Mouse (Mus musculus) 416B (cell line): Measurements from ENCODE around the gene Chst11.

ENCODE experiments used
- DNase-seq: peaks from one replicate; pipeline ENCODE4 v3.0.0; 2011; ENCODE audit warnings: low read depth

The Chst11 gene

GRCm38 (mm10) chr10:83032559-83032958 lies 47.3 kb downstream of the Chst11 start:
- no peak for DNase-seq

GRCm38 (mm10) chr10:83036340-83037045 lies 51.2 kb downstream of the Chst11 start:
- DNase-seq = peak; percentile 45

GRCm38 (mm10) chr10:83038166-83038565 lies 52.9 kb downstream of the Chst11 start:
- peak; percentile 72 for DNase-seq

GRCm38 (mm10) chr10:83039414-83039813 lies 54.1 kb downstream of the Chst11 start:
- no peak for DNase-seq

- no peak for DNase-seq
These were observed 56.6 kb downstream of the Chst11 start for GRCm38 (mm10) chr10:83041875-83042274.

- DNase-seq = no peak
These were observed 57.5 kb downstream of the Chst11 start for GRCm38 (mm10) chr10:83042613-83043477.

GRCm38 (mm10) chr10:83043478-83044259 lies 58.4 kb downstream of the Chst11 start:
- DNase-seq = no peak

GRCm38 (mm10) chr10:83049174-83049780 lies 64.0 kb downstream of the Chst11 start:
- no peak for DNase-seq

- DNase-seq = no peak
These were observed 68.7 kb downstream of the Chst11 start for GRCm38 (mm10) chr10:83053886-83054550.

- no peak for DNase-seq
These were observed 71.0 kb downstream of the Chst11 start for GRCm38 (mm10) chr10:83056291-83056690.

- DNase-seq = no peak
These were observed 71.6 kb downstream of the Chst11 start for GRCm38 (mm10) chr10:83056866-83057265.

GRCm38 (mm10) chr10:83060066-83060782 lies 74.9 kb downstream of the Chst11 start:
- DNase-seq = no peak

- DNase-seq = no peak
These were observed 77.0 kb downstream of the Chst11 start for GRCm38 (mm10) chr10:83062315-83062714.

GRCm38 (mm10) chr10:83064796-83065195 lies 79.5 kb downstream of the Chst11 start:
- DNase-seq = no peak

- no peak for DNase-seq
These were observed 80.9 kb downstream of the Chst11 start for GRCm38 (mm10) chr10:83066159-83066558.

GRCm38 (mm10) chr10:83067305-83067704 lies 82.0 kb downstream of the Chst11 start:
- no peak for DNase-seq

GRCm38 (mm10) chr10:83068466-83068865 lies 83.2 kb downstream of the Chst11 start:
- no peak for DNase-seq

- DNase-seq = peak; percentile 66
These were observed 84.5 kb downstream of the Chst11 start for GRCm38 (mm10) chr10:83069791-83070190.

- no peak for DNase-seq
These were observed 86.7 kb downstream of the Chst11 start for GRCm38 (mm10) chr10:83071785-83072580.

GRCm38 (mm10) chr10:83073119-83073518 lies 87.8 kb downstream of the Chst11 start:
- peak; percentile 18 for DNase-seq
